Mouse (Mus musculus): ENCODE results near the gene Tcf23.

Gene Tcf23

DNA sequence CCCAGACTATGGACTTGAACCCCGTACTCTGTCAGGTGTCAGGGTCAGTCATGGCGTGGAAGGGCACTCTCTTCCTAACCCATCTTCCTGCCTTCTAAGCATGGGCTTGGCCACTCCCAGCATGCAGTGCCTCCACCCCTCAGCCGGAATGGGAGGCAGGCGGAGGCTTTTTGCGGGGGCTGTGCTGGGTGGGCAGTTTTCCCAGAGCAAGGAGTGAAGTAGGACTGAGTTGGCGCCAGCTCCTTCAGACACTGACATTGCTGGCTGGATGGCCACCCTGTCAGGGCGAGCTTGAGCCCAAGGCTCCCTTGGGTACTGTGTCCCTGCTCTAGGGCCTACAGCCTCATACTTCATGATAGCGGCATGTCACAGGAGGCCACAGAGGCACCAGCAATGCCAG is at the start of gene Tcf23:
Tcf23 (plus strand) TSS at position 247 of the 400 bp plus-strand sequence.
- DNase-seq: no peak

DNA sequence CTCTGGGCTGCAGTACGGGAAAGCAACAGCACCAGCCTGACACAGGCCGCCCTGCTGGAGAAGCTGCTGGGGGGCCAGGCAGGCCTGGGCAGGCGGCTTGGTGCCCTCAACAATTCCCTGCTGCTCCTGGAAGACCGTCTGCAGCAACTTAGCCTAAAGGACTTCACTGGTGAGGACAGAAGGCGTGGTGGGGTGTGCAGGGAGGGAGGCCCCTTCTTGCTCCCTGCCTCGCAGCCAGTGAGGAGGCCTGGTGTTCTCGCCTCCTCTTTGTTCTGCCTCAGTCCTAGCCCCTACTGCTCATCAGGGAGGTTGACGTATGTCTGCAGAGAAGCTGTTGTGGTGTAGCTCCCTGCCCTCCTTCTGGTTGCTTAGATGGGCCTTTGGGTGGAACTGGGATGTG is 49.8 kb upstream of the Tcf23 start:
- DNase-seq: no peak

DNA sequence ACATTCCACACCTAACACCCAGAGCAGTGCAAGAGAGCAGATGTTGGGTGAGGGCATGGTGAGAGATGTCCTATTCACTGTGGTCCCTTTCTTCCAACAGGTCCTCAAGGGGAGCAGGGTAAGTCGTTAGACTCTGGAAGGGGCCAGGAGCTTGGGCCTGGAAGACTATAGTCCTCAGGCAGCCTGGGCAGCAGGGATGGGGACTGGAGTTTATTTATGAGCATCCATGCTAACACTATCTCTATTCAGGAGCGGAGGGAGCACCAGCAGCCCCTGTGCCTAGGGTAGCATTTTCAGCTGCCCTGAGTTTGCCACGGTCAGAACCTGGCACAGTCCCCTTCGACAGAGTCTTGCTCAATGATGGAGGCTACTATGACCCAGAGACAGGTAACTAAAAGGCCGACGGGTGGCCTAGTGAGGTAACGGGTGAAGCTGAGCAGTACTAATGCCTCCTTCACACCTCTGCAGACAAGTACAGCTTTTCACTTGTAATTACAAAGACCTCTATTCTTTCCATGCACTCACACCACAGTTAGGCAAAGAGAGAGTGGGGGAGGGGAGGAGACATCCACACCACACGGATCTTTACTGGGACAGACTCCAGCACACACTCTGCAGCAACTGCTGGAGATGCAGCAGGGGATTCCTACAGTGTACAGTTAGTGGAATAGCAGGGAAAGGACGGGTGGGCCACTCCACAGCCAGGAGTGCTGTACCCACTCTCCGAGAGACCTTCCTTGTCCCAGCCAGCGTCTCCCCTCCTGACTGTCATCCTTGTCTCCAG is 48.4 kb upstream of the Tcf23 start:
- no peak for DNase-seq

DNA sequence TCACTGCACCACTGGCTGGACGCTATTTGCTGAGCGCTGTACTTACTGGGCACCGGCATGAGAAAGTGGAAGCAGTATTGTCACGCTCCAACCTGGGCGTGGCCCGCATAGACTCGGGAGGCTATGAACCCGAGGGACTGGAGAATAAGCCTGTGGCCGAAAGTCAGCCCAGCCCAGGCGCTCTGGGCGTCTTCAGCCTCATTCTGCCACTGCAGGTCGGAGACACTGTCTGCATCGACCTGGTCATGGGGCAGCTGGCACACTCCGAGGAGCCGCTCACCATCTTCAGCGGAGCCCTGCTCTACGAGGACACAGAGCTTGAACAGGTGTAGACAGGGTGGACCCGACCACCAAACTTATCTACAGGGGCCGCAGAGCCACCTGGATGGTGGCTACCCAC is 47.8 kb upstream of the Tcf23 start:
- peak in 1 of 2 experiments; percentile 26 for DNase-seq

DNA sequence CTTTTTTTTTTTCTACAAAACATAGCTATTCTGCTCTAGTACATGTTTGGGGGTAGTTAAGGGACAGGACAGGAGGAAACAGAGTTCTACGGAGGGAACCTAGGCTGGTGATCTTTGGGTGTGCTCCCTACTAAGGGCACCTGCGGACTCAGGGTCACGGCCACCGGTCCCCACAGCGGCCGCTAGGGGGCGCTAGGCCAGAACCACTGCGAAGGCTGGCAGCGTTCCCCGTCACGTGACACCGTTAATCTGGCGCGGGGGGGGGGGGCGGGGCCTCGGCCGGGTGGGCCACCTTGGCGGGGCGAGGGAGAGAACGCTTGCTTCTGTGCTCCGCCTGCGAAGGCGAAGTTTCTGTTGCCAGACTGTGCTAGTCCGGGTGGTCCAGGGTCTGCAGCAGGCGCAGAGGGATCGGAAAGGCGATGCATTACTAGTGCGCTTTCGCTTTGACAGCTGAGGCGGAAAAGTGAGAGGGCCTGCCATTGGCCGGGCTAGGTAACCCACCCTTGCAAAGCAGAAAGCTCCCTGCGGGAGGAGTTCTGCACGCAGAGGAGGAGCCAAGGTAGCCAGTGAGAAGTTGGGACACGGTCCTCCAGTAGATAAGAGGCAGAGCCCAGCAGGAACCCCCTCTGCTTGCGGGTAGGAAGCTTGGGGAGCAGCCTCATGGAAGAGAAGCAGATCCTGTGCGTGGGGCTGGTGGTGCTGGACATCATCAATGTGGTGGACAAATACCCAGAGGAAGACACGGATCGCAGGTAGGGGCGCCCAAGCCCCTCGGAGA is 47.0 kb upstream of the Tcf23 start, which contains the start of gene Khk:
Khk (plus strand) TSS at position 176 of the 778 bp plus-strand sequence.
- peak; percentile 97 to 99 for DNase-seq

DNA sequence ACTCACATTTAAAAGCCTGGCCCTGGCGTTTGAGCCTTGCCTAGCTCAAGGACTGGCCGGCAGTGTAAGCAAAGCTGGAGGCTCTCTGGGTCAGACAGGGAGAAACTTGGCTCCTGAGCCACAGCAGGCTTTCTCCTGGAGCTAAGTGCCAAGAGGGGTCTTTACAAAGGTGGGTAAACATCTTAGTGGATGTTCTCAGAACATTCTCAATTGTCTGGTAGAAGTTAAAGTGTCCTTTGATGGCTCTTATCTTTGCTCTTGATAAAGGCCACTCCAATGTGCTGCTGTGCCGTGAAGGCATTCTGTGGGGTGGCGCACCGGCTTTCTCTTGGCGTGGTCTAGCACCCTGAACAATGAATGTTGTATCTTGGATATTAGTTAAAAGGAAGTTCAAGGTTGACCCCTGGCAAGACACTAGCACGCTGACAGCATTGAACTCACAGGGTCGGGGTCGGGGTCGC is 45.9 kb upstream of the Tcf23 start:
- no peak for DNase-seq

DNA sequence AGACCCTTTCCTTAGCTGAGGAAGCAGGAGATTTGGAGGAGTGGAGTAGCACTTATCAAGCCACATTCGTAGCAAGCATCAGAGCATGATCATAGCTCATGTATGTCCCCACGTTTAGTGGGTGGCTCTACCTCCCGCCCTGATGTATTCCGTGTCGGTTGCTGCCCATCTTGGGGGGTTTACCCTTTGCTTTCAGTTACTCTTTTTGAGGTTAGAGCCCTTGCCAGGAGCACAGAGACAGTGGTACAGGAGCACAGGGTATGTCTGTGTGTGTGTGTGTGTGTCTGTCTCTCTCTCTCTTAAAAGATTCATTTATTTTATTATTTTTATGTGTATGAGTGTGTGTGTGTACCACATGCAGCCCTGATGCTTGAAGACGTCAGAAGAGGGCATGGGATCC is 45.3 kb upstream of the Tcf23 start:
- DNase-seq: no peak

DNA sequence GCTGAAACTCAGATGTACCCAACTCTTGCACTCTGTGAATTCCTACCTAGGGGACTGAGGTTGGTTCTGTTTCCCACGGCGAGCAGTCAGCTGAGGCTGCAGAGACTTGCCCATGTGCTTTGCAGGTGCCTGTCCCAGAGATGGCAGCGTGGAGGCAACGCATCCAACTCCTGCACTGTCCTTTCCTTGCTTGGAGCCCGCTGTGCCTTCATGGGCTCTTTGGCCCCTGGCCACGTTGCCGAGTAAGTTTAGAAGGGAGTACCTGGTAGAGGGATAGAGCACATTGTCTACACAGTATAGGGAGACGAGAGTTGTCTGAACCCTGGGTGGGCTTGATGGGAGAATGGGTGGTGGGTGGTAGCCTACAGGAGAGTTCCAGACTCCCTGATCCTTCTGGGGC is 43.8 kb upstream of the Tcf23 start:
- no peak for DNase-seq

DNA sequence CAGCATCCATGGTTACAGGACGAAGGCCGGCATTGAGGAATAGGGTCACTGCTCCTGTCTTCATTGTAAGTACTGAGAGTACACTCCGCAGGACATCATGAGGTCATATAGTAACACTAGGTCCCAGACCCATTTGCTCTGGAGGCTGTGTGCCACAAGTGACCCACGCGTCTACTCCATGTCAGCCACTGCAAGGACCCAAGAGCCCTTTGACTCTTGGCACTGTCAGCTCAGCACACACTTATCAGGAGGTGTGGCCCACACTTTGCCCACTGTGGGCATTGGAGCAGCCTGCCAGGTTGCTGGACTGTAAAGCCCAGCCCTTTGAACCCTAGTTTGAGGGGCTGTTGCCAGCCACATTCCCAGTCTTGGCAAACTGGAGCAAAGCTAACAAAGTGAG is 43.2 kb upstream of the Tcf23 start:
- no peak for DNase-seq

DNA sequence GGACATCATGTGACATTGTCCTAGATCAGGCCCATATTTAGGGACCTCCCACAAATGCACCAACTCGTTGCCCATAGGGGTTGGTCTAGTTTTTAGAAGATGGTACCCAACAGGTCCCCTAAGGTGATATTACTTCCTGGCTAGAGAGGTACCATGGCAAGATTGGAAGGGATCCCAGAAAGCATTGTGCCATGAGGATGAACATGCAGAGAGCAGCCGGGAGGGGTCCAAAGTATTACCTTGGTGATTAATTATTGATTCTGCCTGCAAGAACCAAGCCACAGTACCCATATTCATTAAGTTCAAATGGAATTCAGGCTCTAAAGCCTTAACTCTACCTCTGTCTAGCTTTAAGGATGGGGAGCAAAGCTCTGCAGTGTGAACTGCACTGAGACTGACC is 42.4 kb upstream of the Tcf23 start:
- no peak for DNase-seq

DNA sequence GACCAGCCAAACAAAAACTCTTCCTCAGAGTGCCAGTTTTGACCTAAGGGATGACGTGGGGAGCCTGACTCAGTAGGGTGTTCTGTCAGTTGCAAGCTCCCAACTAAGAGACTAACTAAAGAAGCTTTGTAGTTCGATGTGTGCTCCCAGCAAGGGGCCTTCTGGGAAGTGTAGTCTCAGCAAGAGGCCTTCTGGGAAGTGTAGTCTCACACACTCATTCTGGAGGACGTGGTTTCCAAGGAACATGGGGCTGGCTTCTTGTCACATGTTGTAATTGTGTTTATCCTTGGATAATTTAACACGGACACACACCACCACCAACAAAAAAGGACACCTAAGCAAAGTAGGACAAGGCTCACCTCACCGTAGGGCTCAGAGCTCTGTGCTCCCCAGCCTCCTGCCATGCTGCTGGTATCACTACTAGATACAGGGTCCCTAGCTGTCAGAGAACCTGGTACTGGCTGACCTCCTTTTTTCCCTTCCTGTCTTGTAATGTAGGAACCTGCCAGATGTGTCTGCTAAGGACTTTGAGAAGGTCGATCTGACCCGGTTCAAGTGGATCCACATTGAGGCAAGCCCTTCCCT is 40.4 kb upstream of the Tcf23 start:
- DNase-seq: peak in 1 of 2 experiments; percentile 52

DNA sequence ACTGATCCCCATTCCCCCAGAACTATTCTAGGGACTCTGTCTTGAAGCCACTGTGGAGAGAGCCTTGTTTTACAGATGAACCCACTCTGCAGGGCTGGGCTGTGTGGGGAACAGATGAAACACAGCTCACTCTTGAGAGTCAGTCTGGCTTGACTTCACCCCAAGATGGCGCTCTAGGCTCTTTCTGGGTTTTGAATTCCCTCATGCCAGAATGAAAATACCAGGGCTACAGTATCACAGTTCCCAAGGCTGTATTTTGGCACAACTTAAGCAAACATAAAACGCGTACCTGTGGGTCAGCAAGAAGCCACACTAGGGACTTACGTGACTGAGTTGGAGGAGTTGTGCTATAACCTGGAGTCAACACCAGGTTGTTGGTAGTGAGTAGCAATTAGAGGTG is 38.3 kb upstream of the Tcf23 start:
- DNase-seq: peak; percentile 90 to 93

DNA sequence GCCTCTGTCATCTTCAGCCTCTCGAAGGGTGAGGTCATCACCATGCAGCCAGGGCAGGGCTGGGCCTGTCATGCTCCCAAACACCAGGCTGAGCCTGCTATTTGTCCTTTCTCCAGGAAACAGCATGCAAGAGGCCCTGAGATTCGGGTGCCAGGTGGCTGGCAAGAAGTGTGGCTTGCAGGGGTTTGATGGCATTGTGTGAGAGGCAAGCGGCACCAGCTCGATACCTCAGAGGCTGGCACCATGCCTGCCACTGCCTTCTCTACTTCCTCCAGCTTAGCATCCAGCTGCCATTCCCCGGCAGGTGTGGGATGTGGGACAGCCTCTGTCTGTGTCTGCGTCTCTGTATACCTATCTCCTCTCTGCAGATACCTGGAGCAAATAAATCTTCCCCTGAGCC is 37.6 kb upstream of the Tcf23 start:
- peak; percentile 53 to 59 for DNase-seq

DNA sequence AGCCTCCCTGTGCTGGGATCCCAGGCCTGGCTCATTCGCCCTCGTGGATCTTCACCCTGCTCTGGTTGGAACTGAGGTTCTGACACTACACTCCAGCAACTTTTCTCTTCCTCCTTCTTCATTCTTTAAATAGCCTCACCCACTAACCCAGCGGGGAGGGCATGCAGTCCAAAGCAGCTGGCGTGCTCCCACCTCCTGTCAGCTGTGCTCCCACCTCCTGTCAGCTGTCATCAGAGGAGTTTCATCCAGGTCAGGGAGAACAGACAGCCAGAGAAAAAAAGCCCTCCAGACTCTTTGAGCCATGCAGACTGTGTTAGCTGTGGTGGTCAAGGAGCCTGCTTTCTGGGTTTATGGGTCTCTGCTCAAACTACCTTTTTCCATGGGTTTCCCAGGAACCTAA is 37.1 kb upstream of the Tcf23 start:
- DNase-seq: no peak

DNA sequence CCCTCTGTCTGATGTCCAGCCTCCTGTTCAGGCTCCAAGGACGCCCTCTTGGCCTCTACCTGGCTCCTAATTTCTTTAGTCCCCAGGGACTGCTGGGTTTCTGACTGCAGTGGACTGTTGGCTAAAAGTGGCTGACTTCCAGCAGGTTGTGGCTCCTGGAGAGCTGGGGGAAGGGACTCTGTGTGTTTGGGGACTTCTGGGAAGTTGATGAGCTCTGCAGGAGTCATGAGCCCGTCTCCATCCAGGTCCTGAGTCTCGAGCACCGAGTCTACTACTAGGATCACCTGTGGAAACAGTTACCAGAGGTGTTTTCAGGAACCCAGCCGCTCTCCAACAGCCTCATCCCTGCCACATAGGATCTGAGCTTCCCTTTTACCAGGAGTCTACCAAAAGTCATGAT is 34.8 kb upstream of the Tcf23 start:
- DNase-seq: no peak

DNA sequence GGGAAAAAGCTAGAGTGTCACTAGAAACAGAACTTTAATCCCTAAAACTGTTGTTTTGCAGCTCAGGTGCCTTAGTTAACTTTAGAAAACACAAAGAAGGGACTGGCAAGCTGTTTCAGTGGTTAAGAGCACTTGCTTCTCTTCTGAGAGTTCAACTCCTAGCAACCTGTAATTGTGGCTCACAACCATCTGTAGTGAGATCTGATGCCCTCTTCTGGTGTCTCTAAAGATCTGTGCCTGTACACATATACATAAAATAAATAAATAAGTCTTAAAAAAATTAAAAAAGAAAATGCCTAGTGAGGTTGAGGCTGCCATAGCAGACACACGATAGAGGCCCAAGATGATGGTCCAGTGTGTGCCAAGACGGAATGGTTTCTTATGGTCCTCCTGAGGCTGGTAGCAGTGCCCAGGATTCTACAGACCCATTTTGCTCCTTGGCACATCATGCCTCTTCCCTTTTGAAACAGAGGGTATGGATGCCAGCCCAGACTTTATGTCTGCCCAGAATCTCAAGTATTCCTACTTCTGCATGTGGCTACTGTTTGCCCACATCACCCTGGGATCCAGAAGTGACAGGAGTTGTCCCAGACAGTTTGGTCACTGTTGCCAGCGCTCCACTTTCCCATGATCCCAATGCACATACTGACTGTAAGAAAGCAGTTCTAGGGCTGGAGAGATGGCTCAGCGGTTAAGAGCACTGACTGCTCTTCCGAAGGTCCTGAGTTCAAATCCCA is 33.6 kb upstream of the Tcf23 start:
- no peak for DNase-seq

DNA sequence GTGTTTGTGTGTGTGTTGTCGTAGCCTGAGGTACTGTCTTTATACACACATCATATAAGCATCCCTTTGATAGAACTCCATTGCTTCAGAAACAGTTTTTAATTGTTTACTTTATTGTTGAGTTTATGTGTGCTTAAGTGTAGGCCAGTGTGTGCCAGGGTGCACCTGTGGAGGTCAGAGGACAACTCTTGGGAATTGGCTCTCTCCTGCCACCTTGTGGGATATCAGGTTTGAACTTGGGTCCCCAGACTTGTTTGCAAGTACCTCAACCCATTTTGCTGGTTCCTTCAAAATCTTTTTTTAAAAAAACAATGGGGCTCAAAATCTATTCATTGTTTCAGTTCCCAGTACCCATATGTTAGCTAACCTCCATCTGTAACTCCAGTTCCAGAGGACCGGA is 25.5 kb upstream of the Tcf23 start:
- DNase-seq: peak in 1 of 2 experiments; percentile 40

DNA sequence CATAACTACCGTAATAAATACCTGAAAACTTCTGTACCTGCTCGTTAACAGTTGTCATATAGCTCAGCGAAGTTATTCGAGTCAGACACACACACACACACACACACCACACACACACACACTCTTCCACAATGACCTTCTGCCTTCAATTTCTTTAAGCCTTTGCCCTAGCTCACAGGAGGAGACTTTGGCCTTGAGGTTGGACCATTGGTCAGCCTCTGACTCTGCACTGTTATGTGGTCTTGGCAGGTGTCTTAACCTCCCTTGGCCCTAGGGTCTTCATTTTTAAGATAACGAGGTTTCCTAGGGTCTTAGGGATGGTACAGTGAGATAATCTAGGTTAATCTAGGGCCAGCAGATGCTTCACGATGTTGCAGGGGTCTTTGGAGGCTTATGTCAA is 24.1 kb upstream of the Tcf23 start:
- no peak for DNase-seq

DNA sequence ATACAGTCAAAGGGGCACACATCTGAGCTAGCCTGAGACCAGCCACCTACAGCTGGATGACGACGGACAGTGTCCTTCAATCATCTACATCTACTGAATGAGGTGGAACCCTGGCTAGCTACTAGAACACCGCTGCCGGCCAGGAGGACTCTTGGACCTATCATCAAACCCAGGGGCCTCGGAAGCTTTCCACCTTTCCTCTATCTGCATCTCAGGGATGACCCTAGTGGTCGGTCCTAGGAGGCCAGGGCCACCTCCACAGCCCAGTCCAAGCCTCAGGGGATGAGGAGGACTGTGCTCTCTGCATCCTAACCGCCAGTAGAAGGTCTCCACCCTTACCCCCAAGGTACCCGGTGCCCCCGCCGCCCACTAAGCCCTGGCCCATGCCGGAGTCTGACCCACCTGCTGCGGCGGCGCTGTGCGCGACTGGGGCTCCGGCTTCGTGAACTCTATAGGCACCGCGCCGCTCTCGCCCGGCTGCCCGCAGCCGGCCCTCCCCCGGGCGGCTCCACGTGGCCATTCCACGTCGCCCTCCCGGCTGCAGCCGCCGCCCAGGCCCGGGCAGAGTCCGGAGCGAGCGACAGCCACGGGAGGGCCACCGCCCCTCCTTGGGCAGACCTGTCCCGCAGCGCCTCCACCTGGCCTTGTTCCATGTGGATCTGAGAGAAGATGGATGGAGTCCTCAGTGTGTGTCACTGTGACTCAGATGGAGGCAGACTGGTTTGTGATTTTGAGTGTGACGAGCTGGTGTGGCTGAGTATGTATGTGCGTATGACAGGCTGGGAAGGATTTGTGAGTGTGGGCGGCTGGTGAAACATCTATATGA is 23.3 kb upstream of the Tcf23 start, which contains the start of gene Cgref1:
Cgref1 (minus strand) TSS at position 636 of the 826 bp plus-strand sequence.
- DNase-seq: peak; percentile 75 to 77

DNA sequence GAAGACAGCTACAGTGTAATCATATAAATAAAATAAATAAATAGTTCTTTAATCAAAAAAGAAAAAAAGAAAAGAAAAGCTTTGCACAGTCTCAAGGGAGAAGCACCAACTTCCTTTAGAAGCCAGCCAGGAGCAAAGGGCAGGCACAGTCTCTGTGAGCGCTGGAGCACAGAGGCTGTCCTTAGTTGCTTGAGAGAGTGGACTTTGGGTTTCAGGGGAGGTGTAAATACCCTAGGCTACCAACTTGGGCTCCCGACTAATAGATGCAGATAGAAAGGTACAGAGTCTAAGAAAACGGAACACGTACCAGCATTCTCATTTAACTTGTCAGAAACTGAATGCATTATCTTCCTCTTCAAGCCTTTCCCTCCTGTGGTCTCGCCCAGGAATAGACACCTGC is 19.8 kb upstream of the Tcf23 start:
- no peak for DNase-seq

DNA sequence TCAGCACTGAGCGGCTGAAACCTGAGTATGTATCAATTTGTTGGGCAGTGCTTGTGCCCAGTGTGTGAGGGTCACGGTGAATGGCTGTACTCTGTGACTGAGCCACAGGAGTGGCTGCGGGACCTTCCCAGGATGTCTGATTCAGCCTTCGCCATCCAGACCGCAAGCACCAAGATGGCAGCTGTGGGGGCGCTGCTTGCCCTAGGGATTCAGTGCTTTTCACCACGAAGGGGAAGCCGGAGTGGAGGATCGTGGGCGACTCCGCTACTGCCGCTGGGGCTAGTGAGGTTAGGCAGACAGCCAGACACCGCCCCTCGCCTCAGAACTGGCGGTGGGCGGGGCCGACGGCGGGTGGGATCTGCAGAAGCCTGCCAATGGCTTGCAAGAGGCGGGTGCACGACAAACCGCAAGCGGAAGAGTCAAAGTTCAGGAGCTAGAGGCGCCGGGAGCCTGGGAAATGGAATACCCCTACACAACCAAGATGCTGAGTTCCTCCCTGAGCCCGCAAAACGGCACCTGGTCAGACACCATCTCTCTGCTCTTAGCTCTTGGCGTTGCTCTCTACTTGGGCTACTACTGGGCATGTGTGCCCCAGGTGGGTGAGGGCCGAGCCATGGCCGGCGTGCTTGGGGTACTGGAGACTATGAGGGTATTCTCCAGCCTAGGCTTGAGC is 18.7 kb upstream of the Tcf23 start:
- DNase-seq: peak; percentile 91 to 92
